Mouse (Mus musculus): ENCODE data around the gene Ccdc59. TPM values are rescaled to one million over a fixed set of nuclear protein-coding genes. Genes with fewer than 3 reads are reported as not detected.

Gene Ccdc59
- 34.3 and 45.4 TPM in 2 replicates for polyA plus RNA-seq (2014; fragmentation: Nextera tagmentation; extraction: Ambion mirVana)

DNA sequence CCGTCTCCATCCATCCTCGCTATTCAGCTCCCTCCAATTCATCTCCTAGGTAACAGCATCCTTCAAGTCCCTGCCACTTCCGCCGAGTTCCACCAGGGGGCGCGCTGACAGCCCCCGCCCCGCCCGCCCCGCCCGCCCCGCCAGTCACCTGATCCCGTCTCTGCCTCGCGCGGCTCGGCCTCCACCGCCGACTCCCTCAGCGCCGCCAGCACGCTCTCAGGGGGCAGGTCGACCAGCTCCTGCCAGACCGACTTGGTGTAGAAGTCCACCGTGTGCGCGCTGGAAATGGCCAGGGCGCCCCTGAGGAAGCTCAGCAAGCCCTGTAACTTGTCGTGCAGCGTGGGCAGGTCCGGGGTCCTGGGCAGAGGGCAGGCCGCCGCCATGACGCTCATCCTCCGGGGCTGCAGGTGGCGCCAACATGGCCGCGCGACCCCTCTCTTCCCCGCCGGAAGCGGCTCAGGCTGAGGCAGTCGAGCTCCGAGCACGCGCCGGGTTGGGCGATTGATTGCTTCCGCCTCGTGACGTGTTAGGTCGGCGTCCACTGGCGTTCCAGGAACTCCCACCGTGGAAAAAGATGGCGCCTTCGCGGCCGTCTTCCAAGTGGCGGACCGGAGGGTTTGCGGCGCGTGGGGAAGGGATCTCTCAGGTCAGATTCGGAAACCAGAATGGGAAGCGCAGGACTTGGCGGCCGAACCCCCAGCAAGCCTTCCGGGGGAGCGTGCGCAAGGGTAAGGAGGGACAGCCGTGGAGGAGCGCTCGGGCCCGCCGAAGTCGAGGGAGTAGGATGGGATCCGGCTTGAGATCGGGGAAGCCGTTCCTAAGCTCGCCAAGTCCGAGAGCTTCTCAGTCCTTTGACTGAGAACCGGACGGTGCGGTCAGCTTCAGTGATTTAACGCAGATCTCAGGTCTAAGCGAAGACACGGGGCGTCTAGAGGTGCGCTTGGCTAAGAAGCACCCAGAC is at the start of gene Ccdc59, which contains the start of gene Mettl25:
TSS of gene Ccdc59 (plus strand) at position 140 of the 961 bp plus-strand sequence.
TSS of gene Mettl25 (minus strand) at position 453 of the 961 bp plus-strand sequence.
- H3K9ac ChIP-seq (replicated peaks; ENCODE audit: low read depth, low read length), result peak within 1 kb of the TSS; percentile 84
- H3K4me3 ChIP-seq (ENCODE audit: low read depth, low read length), result peak within 1 kb of the TSS; percentile 82
- under 1% methylated on average over 90 of the region's 90 CpGs for WGBS
- peak; percentile 99 for ATAC-seq (ENCODE audit: low read depth)
- H3K4me1 ChIP-seq (ENCODE audit: control insufficient read depth, insufficient read depth, low read length), result 0 out of 2 replicates have a peak, but pooled peaks cover 8% of the 10 kb centered on the region
- no peaks in the 10 kb centered on the region for H3K27me3 ChIP-seq (ENCODE audit: control insufficient read depth, insufficient read depth, low read length)
- H3K27ac ChIP-seq (ENCODE audit: low read depth, low read length), result peak within 1 kb of the TSS; percentile 98
- peaks cover 10% of the 10 kb centered on the region; the same call in 1 of the 2 replicates for H3K36me3 ChIP-seq (ENCODE audit: control insufficient read depth, insufficient read depth, low read length)
- peak within 1 kb of the TSS; percentile 80 for H3K4me2 ChIP-seq (ENCODE audit: low read depth, low read length)
- no peaks in the 10 kb centered on the region for H3K9me3 ChIP-seq (ENCODE audit: control insufficient read depth, low read length)

DNA sequence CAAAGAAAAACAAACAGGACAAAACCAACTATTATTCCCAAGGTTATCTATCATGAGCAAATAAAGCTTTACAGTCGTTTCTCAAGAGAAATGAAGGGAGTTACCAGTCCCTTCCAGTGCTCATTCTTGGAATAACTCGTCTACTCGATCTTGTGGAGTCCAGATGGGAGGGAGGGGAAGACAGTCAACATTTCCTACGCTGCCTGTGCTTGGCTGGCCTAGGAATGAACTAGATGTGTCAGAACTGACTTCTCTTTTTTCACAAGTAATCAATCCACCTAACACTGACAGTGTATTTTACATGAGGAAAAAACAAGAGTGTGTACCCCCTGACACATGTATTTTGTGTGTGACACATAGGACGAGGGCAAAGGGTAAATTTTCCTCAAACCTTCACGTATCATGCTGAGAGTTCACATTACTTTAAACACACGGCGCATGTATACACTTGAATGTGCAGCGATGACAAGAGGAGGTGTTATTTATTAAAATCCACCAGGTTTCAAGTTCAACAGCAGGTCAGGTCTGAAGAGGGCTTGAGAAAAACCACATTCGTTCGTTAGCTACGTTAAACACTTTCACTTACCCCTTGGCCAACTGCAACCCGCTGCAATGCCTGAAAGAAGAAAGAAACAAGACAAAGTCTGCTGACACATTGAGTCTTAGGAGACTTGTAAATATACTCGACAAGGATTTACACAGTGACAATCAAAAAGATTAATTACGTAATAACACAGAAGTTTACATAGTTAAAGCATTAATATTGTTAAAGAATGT is 46.9 kb upstream of the Ccdc59 start:
- Histone ChIP-seq H3K4me3 (ENCODE audit: low read depth, low read length) (no peak overlapping the region), H3K27ac (ENCODE audit: low read depth, low read length) (no peak overlapping the region), H3K4me2 (ENCODE audit: low read depth, low read length) (no peak overlapping the region), H3K9me3 (ENCODE audit: control insufficient read depth, low read length) (no peaks in the 10 kb centered on the region), H3K36me3 (ENCODE audit: control insufficient read depth, insufficient read depth, low read length) (no peaks in the 10 kb centered on the region), H3K27me3 (ENCODE audit: control insufficient read depth, insufficient read depth, low read length) (no peaks in the 10 kb centered on the region), H3K9ac (replicated peaks; ENCODE audit: low read depth, low read length) (no peak overlapping the region), H3K4me1 (ENCODE audit: control insufficient read depth, insufficient read depth, low read length) (peaks cover 3% of the 10 kb centered on the region; the same call in 1 of the 2 replicates)
- 78% methylated on average over 15 of the region's 15 CpGs for WGBS
- ATAC-seq (ENCODE audit: low read depth), result no peak

- WGBS, result 74% methylated on average over 8 of the region's 8 CpGs
- H3K4me2 ChIP-seq (ENCODE audit: low read depth, low read length), result no peak overlapping the region
- H3K4me1 ChIP-seq (ENCODE audit: control insufficient read depth, insufficient read depth, low read length), result no peaks in the 10 kb centered on the region
- H3K9me3 ChIP-seq (ENCODE audit: control insufficient read depth, low read length), result no peaks in the 10 kb centered on the region
- no peak overlapping the region for H3K27ac ChIP-seq (ENCODE audit: low read depth, low read length)
- H3K27me3 ChIP-seq (ENCODE audit: control insufficient read depth, insufficient read depth, low read length), result no peaks in the 10 kb centered on the region
- no peaks in the 10 kb centered on the region for H3K36me3 ChIP-seq (ENCODE audit: control insufficient read depth, insufficient read depth, low read length)
- ATAC-seq (ENCODE audit: low read depth), result no peak
- no peak overlapping the region for H3K4me3 ChIP-seq (ENCODE audit: low read depth, low read length)
- H3K9ac ChIP-seq (replicated peaks; ENCODE audit: low read depth, low read length), result no peak overlapping the region
Measured at GRCm38 (mm10) chr10:105797250-105797924, 43.5 kb upstream of the Ccdc59 start.

DNA sequence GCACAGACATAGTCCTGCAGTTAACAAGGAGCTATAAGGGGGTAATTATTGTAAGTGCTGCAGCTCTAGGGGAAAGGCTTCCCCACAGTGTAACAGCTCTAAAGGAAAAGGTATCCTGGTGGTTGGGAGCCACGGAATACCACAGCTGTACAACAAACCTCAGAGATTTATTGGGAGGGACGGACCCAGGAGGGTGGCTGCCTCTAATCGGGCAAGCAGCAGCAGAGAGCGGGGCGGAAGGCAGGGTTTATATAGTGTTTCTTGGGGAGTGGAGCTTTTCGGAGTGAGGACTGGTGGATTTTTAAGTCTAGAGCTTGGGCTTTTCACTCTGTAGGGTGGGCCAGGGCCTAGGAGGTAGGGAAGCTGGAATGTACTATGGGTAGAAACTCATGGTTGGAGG is 39.7 kb upstream of the Ccdc59 start:
- H3K4me1 ChIP-seq (ENCODE audit: control insufficient read depth, insufficient read depth, low read length), result no peaks in the 10 kb centered on the region
- no peak overlapping the region for H3K4me3 ChIP-seq (ENCODE audit: low read depth, low read length)
- 28% methylated on average over 6 of the region's 6 CpGs for WGBS
- ATAC-seq (ENCODE audit: low read depth), result no peak
- H3K4me2 ChIP-seq (ENCODE audit: low read depth, low read length), result no peak overlapping the region
- no peaks in the 10 kb centered on the region for H3K9me3 ChIP-seq (ENCODE audit: control insufficient read depth, low read length)
- no peak overlapping the region for H3K9ac ChIP-seq (replicated peaks; ENCODE audit: low read depth, low read length)
- no peak overlapping the region for H3K27ac ChIP-seq (ENCODE audit: low read depth, low read length)
- H3K36me3 ChIP-seq (ENCODE audit: control insufficient read depth, insufficient read depth, low read length), result no peaks in the 10 kb centered on the region
- no peaks in the 10 kb centered on the region for H3K27me3 ChIP-seq (ENCODE audit: control insufficient read depth, insufficient read depth, low read length)

GRCm38 (mm10) chr10:105802132-105802531 is 38.7 kb upstream of the Ccdc59 start:
- no peak overlapping the region for H3K4me3 ChIP-seq (ENCODE audit: low read depth, low read length)
- no peaks in the 10 kb centered on the region for H3K4me1 ChIP-seq (ENCODE audit: control insufficient read depth, insufficient read depth, low read length)
- H3K4me2 ChIP-seq (ENCODE audit: low read depth, low read length), result no peak overlapping the region
- H3K27me3 ChIP-seq (ENCODE audit: control insufficient read depth, insufficient read depth, low read length), result no peaks in the 10 kb centered on the region
- ATAC-seq (ENCODE audit: low read depth), result no peak
- H3K9ac ChIP-seq (replicated peaks; ENCODE audit: low read depth, low read length), result no peak overlapping the region
- WGBS, result 94% methylated on average over 6 of the region's 6 CpGs
- no peaks in the 10 kb centered on the region for H3K36me3 ChIP-seq (ENCODE audit: control insufficient read depth, insufficient read depth, low read length)
- H3K9me3 ChIP-seq (ENCODE audit: control insufficient read depth, low read length), result no peaks in the 10 kb centered on the region
- no peak overlapping the region for H3K27ac ChIP-seq (ENCODE audit: low read depth, low read length)

- Histone ChIP-seq H3K9me3 (ENCODE audit: control insufficient read depth, low read length) (no peaks in the 10 kb centered on the region), H3K4me2 (ENCODE audit: low read depth, low read length) (no peak overlapping the region), H3K4me3 (ENCODE audit: low read depth, low read length) (no peak overlapping the region), H3K4me1 (ENCODE audit: control insufficient read depth, insufficient read depth, low read length) (no peaks in the 10 kb centered on the region), H3K9ac (replicated peaks; ENCODE audit: low read depth, low read length) (no peak overlapping the region), H3K27me3 (ENCODE audit: control insufficient read depth, insufficient read depth, low read length) (no peaks in the 10 kb centered on the region), H3K27ac (ENCODE audit: low read depth, low read length) (no peak overlapping the region), H3K36me3 (ENCODE audit: control insufficient read depth, insufficient read depth, low read length) (no peaks in the 10 kb centered on the region)
- no peak for ATAC-seq (ENCODE audit: low read depth)
- WGBS, result 89% methylated on average over 2 of the region's 2 CpGs
Measured at GRCm38 (mm10) chr10:105803461-105803860, 37.4 kb upstream of the Ccdc59 start.

- Histone ChIP-seq H3K27me3 (ENCODE audit: control insufficient read depth, insufficient read depth, low read length) (no peaks in the 10 kb centered on the region), H3K36me3 (ENCODE audit: control insufficient read depth, insufficient read depth, low read length) (no peaks in the 10 kb centered on the region), H3K9ac (replicated peaks; ENCODE audit: low read depth, low read length) (no peak overlapping the region), H3K4me1 (ENCODE audit: control insufficient read depth, insufficient read depth, low read length) (no peaks in the 10 kb centered on the region), H3K4me2 (ENCODE audit: low read depth, low read length) (no peak overlapping the region), H3K27ac (ENCODE audit: low read depth, low read length) (no peak overlapping the region), H3K4me3 (ENCODE audit: low read depth, low read length) (no peak overlapping the region), H3K9me3 (ENCODE audit: control insufficient read depth, low read length) (no peaks in the 10 kb centered on the region)
- no peak for ATAC-seq (ENCODE audit: low read depth)
- 85% methylated on average over 7 of the region's 7 CpGs for WGBS
Measured at GRCm38 (mm10) chr10:105806259-105807010, 34.4 kb upstream of the Ccdc59 start.

- WGBS, result 65% methylated on average over 10 of the region's 10 CpGs
- Histone ChIP-seq H3K27me3 (ENCODE audit: control insufficient read depth, insufficient read depth, low read length) (no peaks in the 10 kb centered on the region), H3K4me1 (ENCODE audit: control insufficient read depth, insufficient read depth, low read length) (no peaks in the 10 kb centered on the region), H3K9me3 (ENCODE audit: control insufficient read depth, low read length) (no peaks in the 10 kb centered on the region), H3K4me3 (ENCODE audit: low read depth, low read length) (no peak overlapping the region), H3K36me3 (ENCODE audit: control insufficient read depth, insufficient read depth, low read length) (no peaks in the 10 kb centered on the region), H3K9ac (replicated peaks; ENCODE audit: low read depth, low read length) (no peak overlapping the region), H3K4me2 (ENCODE audit: low read depth, low read length) (no peak overlapping the region), H3K27ac (ENCODE audit: low read depth, low read length) (no peak overlapping the region)
- ATAC-seq (ENCODE audit: low read depth), result peak; percentile 63; the same call in 1 of the 2 replicates
Measured at GRCm38 (mm10) chr10:105834627-105835228, 6.1 kb upstream of the Ccdc59 start.

Data from neural tube, embryonic 14.5 days (tissue).